Mouse (Mus musculus): Measurements from ENCODE around the gene Spp1.

Gene Spp1

DNA sequence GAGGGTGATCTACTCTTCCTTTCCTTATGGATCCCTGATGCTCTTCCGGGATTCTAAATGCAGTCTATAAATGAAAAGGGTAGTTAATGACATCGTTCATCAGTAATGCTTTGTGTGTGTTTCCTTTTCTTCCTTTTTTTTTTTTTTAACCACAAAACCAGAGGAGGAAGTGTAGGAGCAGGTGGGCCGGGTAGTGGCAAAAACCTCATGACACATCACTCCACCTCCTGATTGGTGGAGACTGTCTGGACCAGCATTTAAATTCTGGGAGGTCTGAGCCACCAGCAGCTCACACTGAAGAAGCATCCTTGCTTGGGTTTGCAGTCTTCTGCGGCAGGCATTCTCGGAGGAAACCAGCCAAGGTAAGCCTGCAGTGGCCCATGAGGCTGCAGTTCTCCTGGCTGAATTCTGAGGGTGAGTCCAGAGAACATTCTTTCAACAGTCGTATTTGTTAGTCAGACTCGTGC, at the start of gene Spp1:
Gene Spp1, plus strand, starts transcription at position 284 of the 467 bp plus-strand sequence.
- DNase-seq (ENCODE audit: low read depth), result no peak

DNA sequence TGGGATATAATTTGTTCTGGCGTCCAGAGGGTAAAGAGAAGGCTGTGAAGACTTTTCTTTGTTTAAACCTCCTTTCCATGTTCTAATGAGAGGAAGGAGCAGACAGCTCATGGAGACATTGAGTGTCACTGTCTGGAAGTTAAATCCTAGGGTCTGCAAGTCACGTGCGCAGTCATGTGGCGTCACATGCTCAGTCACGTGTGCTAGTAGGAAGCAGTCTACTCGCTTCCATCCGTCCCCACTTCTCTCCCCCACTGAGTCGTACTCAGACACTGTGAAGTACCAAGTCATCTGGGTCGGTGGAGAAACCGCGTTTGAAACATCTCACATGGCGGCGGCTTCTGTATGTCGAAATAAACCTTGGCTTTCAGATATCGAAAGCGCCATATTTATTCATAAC, 49.4 kb upstream of the Spp1 start:
- DNase-seq (ENCODE audit: low read depth), result no peak

DNA sequence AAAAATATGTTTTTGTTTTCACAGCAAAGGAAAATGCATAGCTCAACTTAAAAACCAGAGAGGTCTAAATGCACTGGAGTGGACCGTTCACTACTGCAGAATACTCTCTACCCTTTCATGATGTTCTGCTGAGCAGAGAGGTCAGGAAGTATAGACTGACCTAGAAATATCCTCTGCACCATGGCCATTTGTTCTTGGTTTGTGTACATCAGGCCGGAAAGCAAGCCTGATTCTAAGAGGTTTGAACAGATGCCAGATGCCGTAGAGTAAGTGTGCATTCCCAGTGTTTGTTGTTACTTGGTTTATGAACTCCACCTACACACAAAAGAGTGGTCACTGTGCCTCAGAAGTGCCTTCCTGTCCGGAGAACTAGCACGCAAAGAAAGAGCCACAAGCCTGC, 48.0 kb upstream of the Spp1 start:
- DNase-seq (ENCODE audit: low read depth), result no peak

DNA sequence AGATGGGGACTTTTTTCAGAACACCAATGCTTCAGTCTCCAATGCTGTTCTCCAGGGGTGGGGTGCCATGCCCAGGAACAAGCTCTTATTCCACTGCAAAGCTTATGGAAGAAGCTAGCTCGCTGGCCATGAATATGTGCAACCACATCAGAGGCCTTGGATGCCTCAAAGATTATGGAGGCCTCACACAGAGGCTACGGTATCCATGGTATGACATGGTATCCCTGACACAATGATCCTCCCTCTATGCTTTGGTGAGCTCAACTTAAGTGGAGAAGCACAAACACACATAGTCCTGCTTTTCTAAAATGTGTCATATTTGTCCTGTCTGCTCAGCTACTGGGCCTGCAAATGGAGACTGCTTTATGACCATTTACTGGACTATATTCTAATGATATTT, 44.0 kb upstream of the Spp1 start:
- DNase-seq (ENCODE audit: low read depth), result no peak

DNA sequence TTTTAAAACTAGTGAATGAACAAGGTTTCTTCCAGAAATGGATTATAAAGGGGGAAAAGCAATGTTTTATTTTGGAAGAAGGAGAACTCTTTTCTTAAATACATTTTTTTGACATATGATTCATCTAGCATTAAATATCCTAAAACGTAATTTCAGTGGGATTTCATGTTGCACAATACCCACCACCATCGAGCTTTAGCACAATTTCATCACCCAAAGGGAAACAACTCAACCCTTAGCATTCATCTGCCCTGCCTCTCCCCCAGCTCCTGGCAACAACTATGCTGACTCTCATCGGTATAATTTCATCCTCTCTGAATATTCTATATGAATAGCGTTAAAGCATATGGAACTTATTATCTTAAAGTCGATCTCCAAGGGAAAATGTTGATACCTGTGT, 42.1 kb upstream of the Spp1 start:
- no peak for DNase-seq (ENCODE audit: low read depth)

DNA sequence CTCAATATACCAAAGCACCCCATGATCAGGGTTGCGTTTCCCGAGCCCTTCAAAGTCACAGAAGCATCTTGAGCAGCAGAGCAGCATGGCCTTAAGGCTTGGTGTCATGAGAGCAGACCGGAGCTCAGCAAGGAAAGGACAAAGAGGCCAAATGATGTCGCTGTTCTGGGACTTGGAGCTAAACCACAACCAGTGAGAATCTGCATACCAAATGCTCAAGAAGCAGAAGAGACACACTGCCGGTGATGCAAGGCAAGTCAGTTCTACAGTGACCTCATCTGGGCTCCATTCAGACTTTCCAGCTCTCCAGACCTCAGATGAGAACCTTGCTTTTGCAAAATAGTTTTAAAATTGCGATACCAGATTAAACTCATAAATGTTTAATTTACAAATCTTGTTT, 38.6 kb upstream of the Spp1 start:
- no peak for DNase-seq (ENCODE audit: low read depth)

DNA sequence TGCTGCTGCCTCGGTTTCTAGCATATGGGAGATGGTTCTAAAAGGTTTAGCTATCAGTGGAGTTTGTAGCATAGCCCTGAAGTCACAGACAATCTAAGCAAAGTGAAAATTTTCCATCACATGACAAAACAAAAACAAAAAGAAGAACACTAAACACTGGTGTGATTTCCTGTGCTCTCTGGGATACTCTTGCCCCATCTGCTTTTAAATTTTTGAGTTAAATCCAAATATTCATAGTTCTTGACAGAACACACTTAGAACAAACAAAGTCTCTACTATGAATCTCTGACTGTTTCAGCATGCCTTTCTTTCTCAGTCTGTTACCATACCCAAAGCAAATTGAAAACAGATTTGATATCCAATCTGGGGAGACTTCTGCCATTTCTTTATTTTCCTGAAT, 36.9 kb upstream of the Spp1 start:
- DNase-seq (ENCODE audit: low read depth), result no peak

DNA sequence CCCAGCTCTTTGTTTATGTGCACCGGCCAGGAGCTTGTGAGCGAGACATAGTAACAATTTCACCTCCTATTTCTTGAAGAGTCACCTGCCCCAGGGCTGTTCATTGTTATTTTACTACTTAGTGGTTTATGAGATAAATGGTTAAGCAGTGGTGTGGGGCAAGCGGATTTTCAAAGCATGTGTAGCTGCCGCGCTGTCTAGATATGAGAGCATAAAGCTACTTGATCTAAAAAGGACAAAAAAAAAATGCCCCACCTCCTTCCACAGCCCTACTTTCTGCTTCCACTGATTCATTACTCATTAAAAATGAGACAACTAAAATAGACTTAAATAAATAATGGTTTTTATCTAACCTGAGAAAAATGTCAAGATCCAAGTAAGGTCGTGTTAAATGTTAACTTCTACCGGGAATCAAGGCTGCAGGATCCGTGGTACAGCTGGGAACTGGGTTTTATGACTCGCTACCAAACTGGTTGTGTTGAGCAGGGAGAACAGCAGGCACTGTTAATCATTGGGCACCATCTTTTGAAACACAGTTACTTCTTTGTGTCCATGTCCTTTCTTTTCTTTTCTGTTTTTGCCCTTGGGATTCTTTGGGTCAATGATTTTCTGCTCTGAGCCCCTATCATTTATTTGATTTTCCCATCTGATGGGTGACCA, 35.5 kb upstream of the Spp1 start:
- no peak for DNase-seq (ENCODE audit: low read depth)

DNA sequence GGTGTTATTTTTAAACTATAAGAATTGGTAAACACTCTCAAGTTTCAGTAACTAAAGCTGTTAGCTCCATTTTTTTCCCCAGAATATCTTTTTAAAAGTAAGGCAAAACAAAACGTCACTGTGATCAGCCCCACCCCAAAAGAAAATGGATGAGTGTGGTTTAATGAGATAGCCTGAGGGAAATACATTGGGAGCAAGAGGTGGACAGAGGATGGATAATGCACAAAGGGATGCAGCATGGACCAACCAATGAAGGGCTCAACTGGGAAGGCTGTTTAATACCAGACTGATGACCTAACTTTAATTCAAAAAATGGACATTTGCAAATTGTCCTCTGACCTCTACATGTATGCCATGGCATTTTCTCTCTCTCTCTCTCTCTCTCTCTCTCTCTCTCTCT, 34.9 kb upstream of the Spp1 start:
- DNase-seq (ENCODE audit: low read depth), result no peak

DNA sequence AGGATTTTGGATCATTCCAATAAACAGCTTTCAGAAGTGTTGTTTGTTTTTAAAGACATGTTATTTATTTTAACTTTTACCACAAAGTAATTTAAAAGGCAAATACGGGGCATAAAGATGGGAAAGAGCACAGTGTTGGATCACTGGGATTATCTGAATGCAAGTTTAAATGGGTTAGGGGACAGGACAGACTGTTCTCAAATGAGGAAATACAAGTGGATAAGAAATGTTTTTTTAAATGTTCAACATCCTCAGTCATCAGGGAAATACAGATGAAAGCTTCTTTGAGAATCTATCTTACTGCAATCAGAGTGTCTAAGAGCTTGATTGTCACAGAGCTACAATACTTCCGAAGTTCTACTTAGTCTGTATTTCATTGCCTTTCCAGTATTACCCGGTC, 32.3 kb upstream of the Spp1 start:
- no peak for DNase-seq (ENCODE audit: low read depth)

DNA sequence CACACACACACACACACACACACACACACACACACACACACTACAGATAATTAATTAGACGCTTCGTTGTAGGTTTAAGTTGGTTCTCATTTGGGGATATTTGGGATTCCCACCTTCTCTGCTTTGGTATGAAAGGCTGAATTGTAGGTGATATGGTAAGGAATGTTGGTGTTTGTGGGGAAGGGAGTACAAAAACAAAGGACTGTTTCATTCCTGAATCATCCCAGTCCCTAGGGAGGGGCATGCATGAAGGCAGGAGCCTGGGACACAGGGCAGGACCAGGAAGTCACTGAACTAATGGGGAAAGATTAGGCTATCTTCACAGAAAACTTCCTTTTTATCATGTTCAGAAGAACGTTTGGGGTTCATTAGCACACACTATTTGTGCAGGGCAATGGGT, 31.6 kb upstream of the Spp1 start:
- no peak for DNase-seq (ENCODE audit: low read depth)

DNA sequence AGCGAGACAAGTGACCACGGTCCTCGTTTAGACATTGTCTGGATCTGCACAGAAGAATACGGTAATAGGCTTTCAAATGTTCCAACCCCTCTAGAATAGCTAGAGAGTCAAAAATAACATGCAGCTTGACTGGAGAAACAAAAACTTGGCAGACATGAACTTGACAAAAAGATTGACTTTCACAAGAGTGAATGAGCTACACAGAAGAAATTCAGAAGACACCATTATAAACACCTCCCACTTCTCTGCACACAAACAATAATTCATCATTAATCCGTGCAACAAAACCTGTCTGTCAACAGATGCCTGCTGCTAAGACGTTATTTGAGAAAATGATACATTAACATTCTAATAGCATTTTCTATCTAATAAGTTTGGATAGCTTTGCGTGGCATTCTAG, 30.4 kb upstream of the Spp1 start:
- no peak for DNase-seq (ENCODE audit: low read depth)

DNA sequence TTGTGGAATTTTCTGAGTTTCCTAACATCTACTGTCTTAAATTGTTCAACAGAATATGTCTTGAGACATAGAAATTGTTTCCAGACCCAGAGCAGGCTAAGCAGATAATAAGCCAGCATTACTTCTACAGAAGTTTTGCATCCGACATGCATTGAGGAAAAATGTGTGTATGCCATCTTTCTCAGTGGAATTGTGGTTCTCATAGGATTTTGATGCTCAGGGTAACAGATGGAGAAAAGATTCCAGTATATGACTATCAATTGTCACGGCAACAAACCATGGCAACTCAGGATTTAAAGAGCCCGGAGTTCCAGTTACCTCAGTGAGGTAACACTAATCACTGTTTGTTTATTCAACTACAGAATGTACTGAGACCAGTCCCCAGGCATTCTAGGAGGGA, 29.9 kb upstream of the Spp1 start:
- DNase-seq (ENCODE audit: low read depth), result no peak

DNA sequence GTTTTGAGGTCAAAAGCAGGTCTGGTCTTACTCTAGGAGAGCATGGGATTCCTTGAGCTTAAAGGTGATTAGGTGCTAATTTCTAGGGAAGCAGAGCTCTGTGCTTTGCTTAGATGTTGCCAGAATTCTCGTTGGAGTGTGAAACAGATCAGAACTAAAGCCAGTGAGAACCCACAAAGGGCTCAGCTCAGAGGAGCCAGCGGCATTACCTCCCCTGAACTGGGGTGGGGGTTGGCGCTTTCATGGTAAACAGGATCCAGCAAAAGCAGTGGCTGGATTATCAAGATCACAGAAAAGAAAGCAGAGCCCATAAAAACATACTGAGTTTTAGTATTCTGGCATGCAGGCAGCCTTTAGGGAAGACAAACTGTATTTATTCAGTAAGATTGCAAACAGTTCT, 28.2 kb upstream of the Spp1 start:
- DNase-seq (ENCODE audit: low read depth), result no peak

DNA sequence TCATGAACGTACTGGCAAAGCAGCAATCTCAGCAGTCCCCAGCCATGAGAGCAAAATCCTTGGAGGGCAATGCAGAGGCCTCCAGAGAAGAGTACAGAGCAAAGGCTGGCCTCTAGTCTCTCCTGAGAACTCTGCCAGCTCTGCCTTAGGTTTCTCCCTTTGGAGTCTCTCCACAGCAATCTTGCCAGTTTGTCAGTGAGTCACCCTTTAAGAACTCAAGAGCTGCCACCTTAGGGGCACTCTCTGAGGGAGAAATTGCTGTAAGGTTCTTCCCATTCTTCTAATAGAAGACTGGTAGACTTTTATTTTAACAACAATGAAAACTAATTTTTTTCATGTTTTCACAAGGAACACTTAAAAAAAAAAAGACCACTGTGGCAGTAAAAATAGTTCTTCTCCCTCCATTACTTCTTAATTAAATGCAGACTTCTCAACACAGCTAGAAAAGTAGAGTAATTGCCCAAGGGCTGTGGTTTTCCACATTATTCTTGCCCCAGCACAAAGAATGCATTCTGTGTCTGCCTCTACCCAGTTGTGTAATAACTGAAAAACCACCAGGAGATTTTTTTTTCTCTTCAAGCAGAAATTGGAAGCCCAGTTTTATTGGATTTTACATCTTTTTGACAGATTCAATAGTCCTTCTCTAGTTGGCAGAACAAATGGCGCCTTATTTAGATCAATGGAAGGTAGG, 27.2 kb upstream of the Spp1 start:
- no peak for DNase-seq (ENCODE audit: low read depth)

DNA sequence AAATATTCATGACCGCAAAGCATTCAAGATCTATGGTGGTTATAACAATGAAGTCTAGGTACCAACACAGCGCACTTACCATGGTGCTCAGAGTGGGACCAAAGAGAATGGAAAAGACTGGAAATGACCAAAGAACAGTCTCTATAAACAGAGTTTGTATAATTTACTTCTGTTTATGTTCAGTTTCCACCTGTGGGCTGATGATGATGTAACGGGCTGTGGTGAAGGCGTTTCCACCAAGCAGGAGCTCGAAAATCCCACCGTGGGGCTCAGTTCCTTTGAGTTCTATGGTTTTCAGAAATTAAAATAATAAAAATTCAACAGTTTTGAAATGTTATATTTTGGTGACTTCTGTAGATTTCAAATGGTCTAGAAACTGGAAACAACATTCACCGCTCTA, 26.4 kb upstream of the Spp1 start:
- no peak for DNase-seq (ENCODE audit: low read depth)

DNA sequence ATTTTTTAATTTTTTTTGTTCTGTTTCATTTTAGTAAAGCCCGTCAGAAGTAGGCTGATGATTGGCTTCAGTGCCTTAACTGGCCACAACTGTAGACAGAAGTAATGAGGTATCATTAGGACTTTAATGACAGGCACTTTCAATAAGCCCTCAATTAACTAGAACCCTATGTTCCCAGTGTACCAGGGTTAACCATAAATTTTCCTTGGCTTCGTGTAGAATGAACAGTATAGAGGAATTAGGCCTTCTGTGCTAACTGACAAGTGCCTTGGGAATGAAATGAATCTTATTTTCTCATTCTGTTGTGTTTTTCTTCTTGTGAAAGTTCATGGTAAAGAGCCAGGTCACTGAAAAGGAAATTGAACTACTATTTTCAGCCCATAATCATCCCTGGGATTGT, 18.9 kb upstream of the Spp1 start:
- no peak for DNase-seq (ENCODE audit: low read depth)

DNA sequence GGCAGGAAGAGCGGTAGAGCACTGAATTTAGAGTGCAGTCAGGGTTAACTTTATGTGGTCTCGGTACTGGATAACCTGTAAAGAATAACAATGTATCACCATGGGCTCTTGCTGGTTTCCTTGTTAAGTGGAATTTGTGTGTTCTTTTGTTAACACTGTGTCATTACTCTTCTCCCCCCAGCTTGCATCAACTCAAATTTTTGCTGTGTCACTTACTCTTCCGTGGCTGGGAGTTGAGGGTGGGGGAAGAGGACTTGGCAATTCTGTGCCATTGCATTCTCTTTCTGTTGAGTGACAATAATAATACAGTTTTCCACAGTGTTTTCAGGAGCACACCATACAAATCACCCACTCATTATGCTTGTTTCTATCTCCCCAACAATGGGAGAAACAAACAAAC, 17.9 kb upstream of the Spp1 start:
- no peak for DNase-seq (ENCODE audit: low read depth)

DNA sequence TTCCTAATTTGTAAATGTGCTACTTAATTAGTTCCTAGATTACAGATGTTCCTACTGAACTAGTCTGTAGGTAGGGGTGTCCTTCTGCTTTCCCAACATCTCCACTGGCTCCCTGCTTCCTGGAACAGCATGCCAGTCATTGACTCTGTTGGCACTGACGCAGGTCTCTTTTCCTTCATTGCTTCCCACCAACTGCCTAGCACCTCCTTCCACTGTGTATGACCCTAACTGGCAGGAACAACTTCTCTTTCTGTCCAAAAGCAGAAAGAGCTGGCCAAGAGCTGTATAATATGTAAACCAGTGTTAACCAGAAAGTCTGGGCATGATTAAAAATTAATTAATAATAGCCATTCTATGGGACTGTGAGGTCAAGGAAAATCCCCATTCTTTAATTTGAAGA, 17.2 kb upstream of the Spp1 start:
- DNase-seq (ENCODE audit: low read depth), result no peak

DNA sequence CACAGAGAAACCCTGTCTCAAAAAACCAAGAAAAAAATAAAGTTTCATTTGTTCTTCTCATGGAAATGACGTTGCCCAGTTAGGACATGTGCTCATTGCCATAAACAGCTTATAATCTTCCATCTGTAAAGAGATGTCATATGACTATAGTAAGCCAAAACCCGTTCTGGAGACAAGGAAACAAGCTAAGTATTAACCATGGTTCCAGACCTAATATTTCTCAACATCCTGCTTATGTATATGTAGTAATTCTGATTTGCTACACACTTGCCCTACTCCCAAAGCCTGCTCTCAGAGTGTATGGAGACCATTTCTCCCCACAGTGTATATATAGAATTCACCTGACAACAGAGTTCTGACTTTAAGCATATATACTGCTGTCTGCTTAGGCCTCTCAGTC, 12.9 kb upstream of the Spp1 start:
- DNase-seq (ENCODE audit: low read depth), result no peak

DNA sequence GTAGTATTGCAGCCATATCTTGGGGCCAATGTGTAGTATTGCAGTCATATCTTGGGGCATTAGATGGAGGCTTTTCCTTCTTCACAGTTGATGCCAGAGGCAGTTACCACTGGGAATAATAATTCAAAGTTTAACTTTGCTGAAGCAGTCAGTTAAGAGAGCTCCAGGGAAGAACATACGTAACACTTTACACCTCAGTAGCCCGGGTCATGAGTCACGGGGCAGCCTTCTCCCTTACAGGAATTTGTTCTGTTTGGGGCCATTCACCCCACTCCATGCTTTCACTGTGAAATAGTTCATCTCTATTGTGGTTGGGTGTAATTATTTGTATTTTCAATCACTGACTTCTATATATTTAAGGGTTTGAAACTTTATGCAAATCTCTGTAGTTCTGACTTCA, 11.1 kb upstream of the Spp1 start:
- DNase-seq (ENCODE audit: low read depth), result no peak

DNA sequence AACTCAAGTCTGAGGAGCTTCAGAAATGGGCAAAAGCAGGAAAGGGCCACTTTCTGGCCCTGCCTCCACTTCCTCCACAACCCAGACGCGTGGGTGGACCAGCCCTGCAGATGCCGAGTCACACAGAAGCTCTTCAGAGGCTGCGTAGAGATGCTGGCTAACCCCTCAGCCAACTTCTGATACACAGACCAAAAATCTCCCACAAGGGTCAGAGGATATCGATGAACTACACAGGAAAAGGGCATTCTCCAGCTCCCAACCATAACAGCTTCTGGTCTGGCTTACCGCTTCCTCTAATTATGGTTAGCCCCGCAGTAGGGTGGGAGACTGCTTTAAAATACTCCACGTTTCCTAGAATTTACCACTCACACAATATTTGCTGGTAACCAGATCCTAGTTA, 9.0 kb upstream of the Spp1 start:
- DNase-seq (ENCODE audit: low read depth), result no peak

DNA sequence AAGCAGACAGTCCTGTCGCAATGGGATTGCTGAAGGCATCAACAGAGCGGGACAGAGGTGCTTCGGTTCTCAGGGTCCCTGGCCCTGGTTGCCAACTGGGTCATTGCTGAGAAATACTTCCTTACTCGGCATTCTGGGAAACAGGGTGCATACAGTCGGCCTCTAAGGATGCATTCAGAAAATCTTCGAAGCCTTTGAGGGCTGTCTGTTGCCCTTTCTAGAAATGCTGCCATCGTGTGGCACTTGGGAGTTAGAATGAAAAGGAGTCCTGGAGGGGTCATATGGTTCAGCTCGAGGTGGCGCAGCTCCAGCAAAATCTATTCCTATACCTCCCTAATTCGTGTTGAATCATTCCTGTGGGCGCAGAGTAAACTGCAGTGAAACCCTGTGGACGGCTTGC, 2.0 kb upstream of the Spp1 start:
- no peak for DNase-seq (ENCODE audit: low read depth)

DNA sequence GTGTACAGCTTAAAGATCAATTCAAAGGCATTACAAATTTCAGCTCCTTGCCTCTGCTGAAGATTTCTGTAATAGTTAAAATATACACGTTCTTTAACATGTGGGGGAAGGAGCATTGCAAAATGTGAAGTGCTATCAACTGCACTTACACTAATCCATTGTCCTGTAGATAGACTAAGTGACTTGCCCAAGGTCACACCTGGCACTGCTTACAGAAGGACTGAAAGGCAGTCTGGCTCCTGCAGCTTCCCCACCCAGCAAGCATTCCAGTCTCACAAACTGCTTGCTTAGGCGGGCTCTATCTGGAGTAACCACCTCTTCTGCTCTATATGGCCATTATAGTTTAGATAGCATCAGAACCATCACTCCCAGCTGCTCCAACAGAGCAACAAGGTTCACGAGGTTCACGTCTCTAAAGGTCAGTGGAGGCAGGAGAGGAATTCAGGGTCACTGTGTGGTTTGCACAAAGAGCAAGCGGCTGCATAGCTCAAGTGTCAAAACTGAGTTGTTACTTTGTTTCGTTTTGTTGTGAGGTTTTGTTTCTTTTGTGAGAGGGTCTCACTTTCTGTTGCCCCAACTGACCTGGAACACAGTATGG, 851 bp upstream of the Spp1 start:
- DNase-seq (ENCODE audit: low read depth), result no peak
